Mouse (Mus musculus) heart, adult 2 months (tissue): ENCODE results near the gene Trio.

ENCODE experiments used
- CTCF ChIP-seq: fragments of 200-600 bp; IDR thresholded peaks from 2 replicates; pipeline ENCODE4 v1.8.1; 2022; ENCODE audit warnings: antibody characterized with exemption, mild to moderate bottlenecking, moderate library complexity
- EP300 ChIP-seq: fragments of 200-500 bp; IDR thresholded peaks from 2 replicates; pipeline ENCODE4 v1.6.1; 2011; ENCODE audit warnings: low read depth, low read length, control low read depth; ENCODE audit not compliant: insufficient read depth
- POLR2A ChIP-seq: fragments of 200-500 bp; IDR thresholded peaks from 2 replicates; pipeline ENCODE4 v1.6.1; 2011; ENCODE audit warnings: mild to moderate bottlenecking, low read depth, low read length, control low read depth; ENCODE audit not compliant: insufficient read depth

DNA sequence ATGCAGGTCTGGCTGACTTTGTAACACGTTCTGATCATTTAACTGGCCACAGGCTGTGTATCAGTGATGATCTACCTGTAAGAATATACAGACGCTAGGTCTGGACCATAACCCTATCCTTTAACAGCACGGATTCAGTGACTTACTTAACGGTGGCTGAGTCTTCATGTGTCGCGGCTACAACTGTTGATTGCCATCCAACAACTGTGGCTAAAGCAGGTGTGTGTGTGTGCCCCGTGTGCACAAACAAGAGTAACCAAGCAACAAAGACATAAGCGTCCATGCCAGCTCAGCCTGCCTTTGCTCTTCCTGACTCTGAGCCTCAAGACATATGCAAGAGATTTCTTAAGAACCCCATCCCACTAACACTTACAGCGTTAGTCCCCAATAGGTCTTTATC is 76.5 kb downstream of the Trio start:
- TF ChIP-seq CTCF (no peak), POLR2A (no peak), EP300 (no peak)
